Mouse (Mus musculus): ENCODE data around the gene Akap8l.
A peak's percentile ranks its signal among the peaks of the same experiment; 100 is the strongest.

Gene Akap8l

GRCm38 (mm10) chr17:32350382-32350983 is at the start of gene Akap8l:
Akap8l (minus strand) TSS chr17:32350607.
- peak; percentile 97 for DNase-seq (ENCODE audit: low spot score)

GRCm38 (mm10) chr17:32396266-32396665 is 45.9 kb upstream of the Akap8l start:
- no peak for DNase-seq (ENCODE audit: low spot score)

- DNase-seq (ENCODE audit: low spot score), result no peak
These were observed 43.5 kb upstream of the Akap8l start for GRCm38 (mm10) chr17:32393944-32394343.

- peak; percentile 95 for DNase-seq (ENCODE audit: low spot score)
These were observed 38.8 kb upstream of the Akap8l start, which contains the start of gene Wiz for GRCm38 (mm10) chr17:32389101-32389659. Wiz (minus strand) TSS chr17:32389439.

GRCm38 (mm10) chr17:32388370-32389100 is 38.1 kb upstream of the Akap8l start:
- DNase-seq (ENCODE audit: low spot score), result peak; percentile 31

GRCm38 (mm10) chr17:32387986-32388369 is 37.6 kb upstream of the Akap8l start:
- DNase-seq (ENCODE audit: low spot score), result no peak

GRCm38 (mm10) chr17:32386659-32387432 is 36.4 kb upstream of the Akap8l start:
- peak; percentile 34 for DNase-seq (ENCODE audit: low spot score)

GRCm38 (mm10) chr17:32383661-32384060 is 33.3 kb upstream of the Akap8l start:
- no peak for DNase-seq (ENCODE audit: low spot score)

- DNase-seq (ENCODE audit: low spot score), result no peak
These were observed 32.2 kb upstream of the Akap8l start for GRCm38 (mm10) chr17:32382576-32382975.

GRCm38 (mm10) chr17:32378786-32379185 is 28.4 kb upstream of the Akap8l start:
- no peak for DNase-seq (ENCODE audit: low spot score)

- DNase-seq (ENCODE audit: low spot score), result no peak
These were observed 26.7 kb upstream of the Akap8l start for GRCm38 (mm10) chr17:32377137-32377536.

GRCm38 (mm10) chr17:32376475-32376874 is 26.1 kb upstream of the Akap8l start:
- DNase-seq (ENCODE audit: low spot score), result no peak

- no peak for DNase-seq (ENCODE audit: low spot score)
These were observed 18.7 kb upstream of the Akap8l start for GRCm38 (mm10) chr17:32368991-32369578.

- no peak for DNase-seq (ENCODE audit: low spot score)
These were observed 17.3 kb upstream of the Akap8l start for GRCm38 (mm10) chr17:32367706-32368105.

- DNase-seq (ENCODE audit: low spot score), result no peak
These were observed 14.9 kb upstream of the Akap8l start for GRCm38 (mm10) chr17:32365296-32365695.

GRCm38 (mm10) chr17:32364850-32365249 is 14.4 kb upstream of the Akap8l start:
- DNase-seq (ENCODE audit: low spot score), result no peak

GRCm38 (mm10) chr17:32364331-32364730 is 13.9 kb upstream of the Akap8l start:
- DNase-seq (ENCODE audit: low spot score), result peak; percentile 89

GRCm38 (mm10) chr17:32363821-32364301 is 13.5 kb upstream of the Akap8l start:
- DNase-seq (ENCODE audit: low spot score), result no peak

GRCm38 (mm10) chr17:32362686-32363085 is 12.3 kb upstream of the Akap8l start:
- no peak for DNase-seq (ENCODE audit: low spot score)

GRCm38 (mm10) chr17:32359928-32360327 is 9.5 kb upstream of the Akap8l start:
- DNase-seq (ENCODE audit: low spot score), result no peak

GRCm38 (mm10) chr17:32358943-32359340 is 8.5 kb upstream of the Akap8l start:
- no peak for DNase-seq (ENCODE audit: low spot score)
